Mouse (Mus musculus) liver, postnatal 0 days (tissue): ENCODE measurements around the gene Ntm. TPM values are rescaled to one million over a fixed set of nuclear protein-coding genes. Genes with fewer than 3 reads are reported as not detected.

Source experiments
- ATAC-seq: fragments of 200-750 bp; cut with Nextera tagmentation; 2 replicates; pipeline ENCODE4 v1.8.0; 2017; ENCODE audit warnings: mild to moderate bottlenecking, moderate library complexity
- DNase-seq: peaks from one replicate; pipeline ENCODE4 v3.0.0-alpha.2; 2016
- H3K27ac ChIP-seq: fragments of 300-500 bp; sonication (generic); 2 replicates; pipeline ENCODE4 v1.5.1; 2014; ENCODE audit warnings: antibody characterized with exemption, moderate library complexity, mild to moderate bottlenecking, low read depth
- H3K27me3 ChIP-seq: fragments of 300-500 bp; sonication (generic); 2 replicates; pipeline ENCODE4 v1.6.1; 2014; ENCODE audit warnings: low read length, control low read depth, mixed read lengths; ENCODE audit not compliant: insufficient read depth
- H3K36me3 ChIP-seq: fragments of 300-500 bp; sonication (generic); replicated peaks from 2 replicates; pipeline ENCODE4 v1.6.1; 2014; ENCODE audit warnings: mild to moderate bottlenecking, control low read depth, low read length, moderate library complexity, mixed read lengths; ENCODE audit not compliant: insufficient read depth
- H3K4me1 ChIP-seq: fragments of 300-500 bp; sonication (generic); 2 replicates; pipeline ENCODE4 v1.6.1; 2014; ENCODE audit warnings: antibody characterized with exemption, mild to moderate bottlenecking, control low read depth; ENCODE audit not compliant: insufficient read depth
- H3K4me2 ChIP-seq: fragments of 300-500 bp; sonication (generic); 2 replicates; pipeline ENCODE4 v1.6.1; 2014; ENCODE audit warnings: low read depth, mild to moderate bottlenecking, low read length, moderate library complexity, mixed read lengths
- H3K4me3 ChIP-seq: fragments of 300-500 bp; sonication (generic); 2 replicates; pipeline ENCODE4 v1.5.1; 2014; ENCODE audit warnings: low read depth, low read length
- H3K9ac ChIP-seq: fragments of 300-500 bp; sonication (generic); replicated peaks from 2 replicates; pipeline ENCODE4 v1.6.1; 2014; ENCODE audit warnings: mild to moderate bottlenecking, moderate library complexity
- H3K9me3 ChIP-seq: fragments of 300-500 bp; sonication (generic); 2 replicates; pipeline ENCODE4 v1.6.1; 2016; ENCODE audit warnings: mild to moderate bottlenecking, control low read depth, low read length, mixed read lengths
- CTCF ChIP-seq: sonication (generic); IDR thresholded peaks from 2 replicates; pipeline ENCODE4 v1.5.1; 2016; ENCODE audit warnings: antibody characterized with exemption, low read depth
- EP300 ChIP-seq: IDR thresholded peaks from 2 replicates; pipeline ENCODE4 v1.6.1; 2016; ENCODE audit warnings: antibody characterized with exemption, low read depth, mild to moderate bottlenecking
- WGBS: fragments of 180-500 bp; shearing (Covaris S2); extraction: QIAGEN DNeasy Blood & Tissue Kit; methylation state at CpG from one replicate; pipeline ENCODE4 v1.1.7; 2014; ENCODE audit not compliant: insufficient replicate concordance; 5-methylcytosine and 5-hydroxymethylcytosine counted together
- polyA plus RNA-seq: library from polyadenylated mRNA; unstranded; fragments of >200 nt; fragmentation: Nextera tagmentation; extraction: Ambion mirVana; gene quantifications from 2 replicates; pipeline ENCODE4 v1.2.1, GENCODE M21; 2015

The Ntm gene
- polyA plus RNA-seq, 1 experiment from 2014 or later: 1.00 TPM

- 47% methylated on average over 8 of the region's 8 CpGs for WGBS
- DNase-seq (no peak), ATAC-seq (no peak)
- no peak overlapping the region for H3K4me3 ChIP-seq
- no peak overlapping the region for H3K27ac ChIP-seq
- no peaks in the 10 kb centered on the region for H3K27me3 ChIP-seq
- H3K9me3 ChIP-seq: no peaks in the 10 kb centered on the region
- TF ChIP-seq CTCF: no peak
- no peak for TF ChIP-seq EP300
- H3K9ac ChIP-seq: no peak overlapping the region
- no peaks in the 10 kb centered on the region for H3K4me1 ChIP-seq
- H3K4me2 ChIP-seq: no peak overlapping the region
- H3K36me3 ChIP-seq: no peaks in the 10 kb centered on the region
Measured at GRCm38 (mm10) chr9:29848735-29849455, 114.0 kb downstream of the Ntm start.

- TF ChIP-seq EP300 (no peak), CTCF (no peak)
- no peaks in the 10 kb centered on the region for H3K27me3 ChIP-seq
- no peak overlapping the region for H3K4me3 ChIP-seq
- 76% methylated on average over 6 of the region's 6 CpGs for WGBS
- no peak for DNase-seq
- no peak overlapping the region for H3K9ac ChIP-seq
- no peak for ATAC-seq
- no peak overlapping the region for H3K27ac ChIP-seq
- no peaks in the 10 kb centered on the region for H3K36me3 ChIP-seq
- no peak overlapping the region for H3K4me2 ChIP-seq
- no peaks in the 10 kb centered on the region for H3K9me3 ChIP-seq
- H3K4me1 ChIP-seq: no peaks in the 10 kb centered on the region
Measured at GRCm38 (mm10) chr9:29837344-29837743, 125.6 kb downstream of the Ntm start.

DNA sequence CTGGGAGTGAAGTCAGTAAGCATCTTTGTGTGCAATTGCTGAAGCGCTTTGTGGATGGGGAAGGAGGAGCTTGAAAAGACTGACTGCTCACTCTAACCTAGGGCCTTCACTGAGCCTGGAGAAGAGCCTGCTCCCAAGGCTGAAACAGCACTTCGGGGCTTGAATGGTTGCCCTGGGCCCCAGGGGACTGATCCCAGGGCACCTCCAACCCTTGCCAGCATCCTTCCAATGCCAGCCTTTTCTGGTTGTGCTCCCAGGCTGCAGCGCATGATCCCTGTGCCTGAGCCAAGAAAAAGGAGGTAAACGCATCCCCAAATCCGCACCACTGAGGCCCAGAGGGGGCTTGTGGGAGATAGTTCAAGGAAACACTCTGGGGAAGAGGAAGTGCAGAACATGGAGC is 128.0 kb downstream of the Ntm start:
- Histone ChIP-seq H3K4me2 (no peak overlapping the region), H3K36me3 (no peaks in the 10 kb centered on the region), H3K9me3 (no peaks in the 10 kb centered on the region), H3K9ac (no peak overlapping the region), H3K27ac (no peak overlapping the region), H3K4me1 (no peaks in the 10 kb centered on the region), H3K4me3 (no peak overlapping the region), H3K27me3 (no peaks in the 10 kb centered on the region)
- TF ChIP-seq CTCF: no peak
- no peak for ATAC-seq
- DNase-seq: no peak
- 75% methylated on average over 5 of the region's 5 CpGs for WGBS

DNA sequence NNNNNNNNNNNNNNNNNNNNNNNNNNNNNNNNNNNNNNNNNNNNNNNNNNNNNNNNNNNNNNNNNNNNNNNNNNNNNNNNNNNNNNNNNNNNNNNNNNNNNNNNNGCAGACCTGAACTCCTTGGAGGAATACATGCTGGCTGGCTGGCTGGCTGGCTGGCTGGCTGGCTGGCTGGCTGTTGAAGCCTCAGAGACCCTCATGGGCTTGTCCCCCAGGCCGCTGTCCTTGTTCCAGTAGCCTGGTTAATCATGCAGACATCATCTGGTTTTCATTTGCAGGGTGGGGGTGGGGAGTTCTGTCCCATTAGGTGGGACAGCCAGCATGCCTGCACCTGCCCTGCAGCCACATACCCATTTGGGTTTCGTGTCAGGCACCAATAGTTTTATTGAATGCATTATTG is 129.2 kb downstream of the Ntm start:
- no peaks in the 10 kb centered on the region for H3K27me3 ChIP-seq
- WGBS: 68% methylated on average over 2 of the region's 2 CpGs

DNA sequence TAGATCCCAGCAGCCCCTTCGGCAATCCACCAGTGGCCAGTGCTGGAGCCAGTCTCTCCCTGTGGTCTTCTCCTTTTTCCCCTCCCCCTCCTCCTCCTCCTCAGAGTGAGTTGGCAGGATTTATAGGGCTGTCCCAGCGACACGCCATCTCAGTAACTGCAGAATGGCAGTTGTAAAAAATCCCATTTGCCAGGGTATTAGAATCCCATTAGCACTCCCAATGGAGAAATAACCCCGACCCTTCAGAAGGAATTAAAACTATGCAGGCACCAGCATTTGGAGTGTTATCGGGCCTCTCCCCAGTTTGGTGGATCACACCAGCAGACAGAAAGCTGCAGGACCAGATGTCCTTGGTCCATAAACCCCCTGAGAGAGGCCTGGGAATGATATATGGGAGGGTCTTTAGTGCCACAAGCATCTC is 135.7 kb downstream of the Ntm start:
- TF ChIP-seq CTCF (no peak), EP300 (no peak)
- ATAC-seq (no peak), DNase-seq (no peak)
- Histone ChIP-seq H3K9me3 (no peaks in the 10 kb centered on the region), H3K27ac (no peak overlapping the region), H3K4me2 (no peak overlapping the region), H3K4me1 (no peaks in the 10 kb centered on the region), H3K27me3 (no peaks in the 10 kb centered on the region), H3K36me3 (no peaks in the 10 kb centered on the region), H3K9ac (no peak overlapping the region), H3K4me3 (no peak overlapping the region)
- 35% methylated on average over 5 of the region's 5 CpGs for WGBS

More for the DNA sequence above, 129.2 kb downstream of the Ntm start:
- Histone ChIP-seq H3K9me3 (no peaks in the 10 kb centered on the region), H3K9ac (no peak overlapping the region), H3K4me3 (no peak overlapping the region), H3K27ac (no peak overlapping the region), H3K4me1 (no peaks in the 10 kb centered on the region), H3K36me3 (no peaks in the 10 kb centered on the region), H3K4me2 (no peak overlapping the region)
- ATAC-seq (no peak), DNase-seq (no peak)
- TF ChIP-seq CTCF (no peak), EP300 (no peak)

DNA sequence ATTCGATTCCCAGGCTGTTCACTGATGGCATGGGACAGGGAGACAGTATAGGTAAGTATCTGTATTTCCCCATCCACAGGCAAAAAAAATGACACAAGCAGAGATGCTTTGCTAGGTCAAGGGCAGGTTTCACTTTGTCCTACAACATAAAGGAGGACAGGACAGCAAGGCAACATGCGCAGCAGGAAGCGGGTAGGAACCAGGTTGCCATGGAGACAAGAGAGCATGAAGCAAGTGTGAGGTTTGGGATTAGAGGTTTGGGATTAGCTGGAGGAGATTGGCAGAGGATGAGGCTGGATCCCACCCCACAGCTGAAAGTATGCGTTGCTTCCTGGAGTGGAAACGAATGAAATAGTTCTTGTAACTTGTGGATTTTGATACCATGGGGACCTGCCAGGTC is 137.7 kb downstream of the Ntm start:
- no peaks in the 10 kb centered on the region for H3K4me1 ChIP-seq
- DNase-seq (no peak), ATAC-seq (no peak)
- H3K4me2 ChIP-seq: no peak overlapping the region
- TF ChIP-seq CTCF: no peak
- TF ChIP-seq EP300: no peak
- WGBS: 74% methylated on average over 5 of the region's 5 CpGs
- no peak overlapping the region for H3K27ac ChIP-seq
- H3K9ac ChIP-seq: no peak overlapping the region
- no peaks in the 10 kb centered on the region for H3K36me3 ChIP-seq
- no peak overlapping the region for H3K4me3 ChIP-seq
- H3K9me3 ChIP-seq: no peaks in the 10 kb centered on the region
- H3K27me3 ChIP-seq: no peaks in the 10 kb centered on the region
